In genomic region chr1:183101371-183101770, GRCm38 (mm10) we compare ENCODE assay signal across 23 mouse cellular contexts.
DNase-seq lines count a peak whose midpoint lies in the region; ATAC-seq and TF ChIP-seq lines count a peak whose summit lies in the region.
"Had no signal": no experiment of that assay in that cellular context is flagged by ENCODE, and none has a peak within 500 bp of the region (broad histone marks: within the 10 kb centered on the region; RNA-seq: fewer than 3 reads in every experiment).

No protein-coding gene starts in this region.

- H3K27me3 ChIP-seq in midbrain, embryonic 11.5 days (ENCODE audit: control insufficient read depth, insufficient read depth, low read length): no peaks in the 10 kb centered on the region
- H3K27me3 ChIP-seq in midbrain, postnatal 0 days (ENCODE audit: insufficient read depth, low read length): no peaks in the 10 kb centered on the region
- no peaks in the 10 kb centered on the region for H3K27me3 ChIP-seq in limb, embryonic 13.5 days
- H3K27me3 ChIP-seq in myocyte (ENCODE audit: control insufficient read depth, insufficient read depth, insufficient read length): no peaks in the 10 kb centered on the region
- no peaks in the 10 kb centered on the region for H3K27me3 ChIP-seq in forebrain, embryonic 14.5 days (replicated peaks; ENCODE audit: control insufficient read depth, insufficient read depth, low read length)
- H3K27me3 ChIP-seq in intestine, embryonic 15.5 days (replicated peaks): no peaks in the 10 kb centered on the region
- H3K27me3 ChIP-seq: CH12.LX; forebrain, embryonic 13.5 days; hindbrain, embryonic 12.5 days; hindbrain, embryonic 15.5 days; Patski had no signal

- DNase-seq in midbrain, embryonic 11.5 days (ENCODE audit: low spot score, missing footprints): peak; percentile 64
- no peak for DNase-seq in midbrain, postnatal 0 days (ENCODE audit: low spot score)
- DNase-seq in forebrain, embryonic 14.5 days (ENCODE audit: low spot score): no peak
- DNase-seq: adrenal gland, adult 2 months; adrenal gland, postnatal 14 days; B cell, adult 2 months; cerebellum, adult 11 months; cerebellum, adult 9-10 months; cerebellum, postnatal 14 days; forebrain, postnatal 0 days; gastrocnemius, postnatal 25 days; heart, adult 2 months had no signal

- WGBS in midbrain, embryonic 11.5 days: 83% methylated on average over 3 of the region's 3 CpGs
- WGBS in midbrain, postnatal 0 days: 84% methylated on average over 3 of the region's 3 CpGs
- 67% methylated on average over 3 of the region's 3 CpGs for WGBS in limb, embryonic 13.5 days
- WGBS in forebrain, embryonic 14.5 days: 87% methylated on average over 3 of the region's 3 CpGs
- WGBS in intestine, embryonic 15.5 days: 76% methylated on average over 3 of the region's 3 CpGs

- no peak for ATAC-seq in midbrain, embryonic 11.5 days (ENCODE audit: low FRiP score)
- no peak for ATAC-seq in midbrain, postnatal 0 days (ENCODE audit: low FRiP score)
- ATAC-seq in limb, embryonic 13.5 days (ENCODE audit: low FRiP score, low read depth): no peak
- no peak for ATAC-seq in forebrain, embryonic 14.5 days
- ATAC-seq in intestine, embryonic 15.5 days: no peak
- ATAC-seq: forebrain, embryonic 13.5 days; forebrain, postnatal 0 days; Patski had no signal

- no peak for TF ChIP-seq POLR2A in myocyte (IDR thresholded peaks at IDR 0.05; ENCODE audit: insufficient read length, low read depth)

- no peak overlapping the region for H3K27ac ChIP-seq in midbrain, embryonic 11.5 days (ENCODE audit: low read depth, low read length)
- H3K27ac ChIP-seq in midbrain, postnatal 0 days (ENCODE audit: low read depth, low read length): no peak overlapping the region
- peak overlapping the region; percentile 73; the same call in 1 of the 2 replicates for H3K27ac ChIP-seq in limb, embryonic 13.5 days
- H3K27ac ChIP-seq in forebrain, embryonic 14.5 days (ENCODE audit: low read depth, low read length): no peak overlapping the region
- H3K27ac ChIP-seq in intestine, embryonic 15.5 days: no peak overlapping the region
- H3K27ac ChIP-seq: forebrain, embryonic 10.5 days; forebrain, embryonic 13.5 days; heart, adult 2 months; hindbrain, embryonic 12.5 days; hindbrain, embryonic 15.5 days had no signal

- H3K9ac ChIP-seq in midbrain, embryonic 11.5 days (ENCODE audit: low read length): no peak overlapping the region
- no peak overlapping the region for H3K9ac ChIP-seq in midbrain, postnatal 0 days (replicated peaks; ENCODE audit: low read length, poor library complexity, severe bottlenecking)
- no peak overlapping the region for H3K9ac ChIP-seq in limb, embryonic 13.5 days
- no peak overlapping the region for H3K9ac ChIP-seq in forebrain, embryonic 14.5 days (ENCODE audit: low read length)
- no peak overlapping the region for H3K9ac ChIP-seq in intestine, embryonic 15.5 days
- H3K9ac ChIP-seq: forebrain, embryonic 13.5 days; forebrain, postnatal 0 days; hindbrain, embryonic 12.5 days; hindbrain, embryonic 15.5 days had no signal

- H3K4me3 ChIP-seq in midbrain, embryonic 11.5 days (ENCODE audit: low read depth, low read length): no peak overlapping the region
- H3K4me3 ChIP-seq in midbrain, postnatal 0 days (ENCODE audit: low read depth, low read length): no peak overlapping the region
- H3K4me3 ChIP-seq in limb, embryonic 13.5 days: no peak overlapping the region
- H3K4me3 ChIP-seq in myocyte: no peak overlapping the region
- no peak overlapping the region for H3K4me3 ChIP-seq in forebrain, embryonic 14.5 days (ENCODE audit: low read depth, low read length)
- H3K4me3 ChIP-seq in intestine, embryonic 15.5 days (replicated peaks): no peak overlapping the region
- H3K4me3 ChIP-seq: forebrain, embryonic 10.5 days; forebrain, embryonic 13.5 days; heart, adult 2 months; hindbrain, embryonic 12.5 days; hindbrain, embryonic 15.5 days had no signal

- TF ChIP-seq CTCF in midbrain, postnatal 0 days (IDR thresholded peaks at IDR 0.05): no peak

- no peak overlapping the region for H3ac ChIP-seq in myocyte (ENCODE audit: control insufficient read depth, insufficient read length)

- peaks cover 4% of the 10 kb centered on the region for H3K79me2 ChIP-seq in myocyte (ENCODE audit: control insufficient read depth, insufficient read depth)

- H3K4me2 ChIP-seq in midbrain, embryonic 11.5 days: no peak overlapping the region
- no peak overlapping the region for H3K4me2 ChIP-seq in midbrain, postnatal 0 days (ENCODE audit: low read depth, low read length, poor library complexity, severe bottlenecking)
- H3K4me2 ChIP-seq in limb, embryonic 13.5 days (replicated peaks): no peak overlapping the region
- no peak overlapping the region for H3K4me2 ChIP-seq in myocyte (ENCODE audit: low read depth)
- no peak overlapping the region for H3K4me2 ChIP-seq in forebrain, embryonic 14.5 days (ENCODE audit: low read length)
- H3K4me2 ChIP-seq in intestine, embryonic 15.5 days (replicated peaks): no peak overlapping the region
- H3K4me2 ChIP-seq: forebrain, embryonic 13.5 days; heart, embryonic 11.5 days; hindbrain, embryonic 12.5 days; hindbrain, embryonic 15.5 days had no signal

- no peaks in the 10 kb centered on the region for H3K9me3 ChIP-seq in midbrain, embryonic 11.5 days (ENCODE audit: control insufficient read depth, low read length)
- no peaks in the 10 kb centered on the region for H3K9me3 ChIP-seq in midbrain, postnatal 0 days (ENCODE audit: low read length)
- H3K9me3 ChIP-seq in limb, embryonic 13.5 days: no peaks in the 10 kb centered on the region
- no peaks in the 10 kb centered on the region for H3K9me3 ChIP-seq in forebrain, embryonic 14.5 days (replicated peaks; ENCODE audit: control insufficient read depth, low read length)
- H3K9me3 ChIP-seq in intestine, embryonic 15.5 days: no peaks in the 10 kb centered on the region
- H3K9me3 ChIP-seq: forebrain, embryonic 10.5 days; forebrain, embryonic 13.5 days; G1E; hindbrain, embryonic 12.5 days; hindbrain, embryonic 15.5 days had no signal

- H3K36me3 ChIP-seq in midbrain, embryonic 11.5 days (ENCODE audit: control insufficient read depth, insufficient read depth, low read length): no peaks in the 10 kb centered on the region
- 0 out of 2 replicates have a peak, but pooled peaks cover 3% of the 10 kb centered on the region for H3K36me3 ChIP-seq in midbrain, postnatal 0 days (ENCODE audit: insufficient read depth, low read length)
- peaks cover 37% of the 10 kb centered on the region for H3K36me3 ChIP-seq in limb, embryonic 13.5 days
- no peaks in the 10 kb centered on the region for H3K36me3 ChIP-seq in myocyte (ENCODE audit: control insufficient read depth, insufficient read depth)
- H3K36me3 ChIP-seq in forebrain, embryonic 14.5 days (ENCODE audit: control insufficient read depth, insufficient read depth, low read length): no peaks in the 10 kb centered on the region
- H3K36me3 ChIP-seq in intestine, embryonic 15.5 days: peaks cover 4% of the 10 kb centered on the region

- no peaks in the 10 kb centered on the region for H3K4me1 ChIP-seq in midbrain, embryonic 11.5 days (ENCODE audit: control insufficient read depth, insufficient read depth, low read length)
- no peaks in the 10 kb centered on the region for H3K4me1 ChIP-seq in midbrain, postnatal 0 days (ENCODE audit: insufficient read depth, low read length)
- peaks cover 50% of the 10 kb centered on the region for H3K4me1 ChIP-seq in limb, embryonic 13.5 days
- H3K4me1 ChIP-seq in forebrain, embryonic 14.5 days (ENCODE audit: control insufficient read depth, insufficient read depth, low read length): no peaks in the 10 kb centered on the region; the same call in 1 of the 2 replicates
- no peaks in the 10 kb centered on the region for H3K4me1 ChIP-seq in intestine, embryonic 15.5 days (replicated peaks)
- H3K4me1 ChIP-seq: forebrain, embryonic 13.5 days; hindbrain, embryonic 15.5 days had no signal

TF ChIP-seq in myocyte, 11 proteins besides CTCF, POLR2A, EP300 and RAD21:
- no peak for TF ChIP-seq CEBPB (IDR thresholded peaks at IDR 0.05; ENCODE audit: insufficient read depth, poor library complexity, severe bottlenecking)
- TF ChIP-seq TCF3 (IDR thresholded peaks at IDR 0.05; ENCODE audit: insufficient read length, low read depth): no peak
- peak in 1 of 3 experiments; percentile 16 for TF ChIP-seq MYOG (IDR thresholded peaks at IDR 0.05; ENCODE audit: control insufficient read depth in 1 of 3, insufficient read depth in 1 of 3, insufficient read length in 2 of 3, low read depth in 2 of 3)
- TF ChIP-seq SRF (IDR thresholded peaks at IDR 0.05; ENCODE audit: control insufficient read depth, insufficient read length, low read depth): no peak
- TF ChIP-seq POLR2AphosphoS2 (IDR thresholded peaks at IDR 0.05; ENCODE audit: insufficient read length, low read depth): no peak
- TF ChIP-seq USF1 (IDR thresholded peaks at IDR 0.05; ENCODE audit: low read depth): no peak
- TF ChIP-seq MYOD1 (IDR thresholded peaks at IDR 0.05; ENCODE audit: control insufficient read depth in 1 of 3, insufficient read length in 2 of 3, low read depth in 2 of 3): peak in 2 of 3 experiments; percentile 28 to 35
- TF ChIP-seq TCF12 (IDR thresholded peaks at IDR 0.05; ENCODE audit: insufficient read depth, poor library complexity, severe bottlenecking): no peak
- no peak for TF ChIP-seq MAX (IDR thresholded peaks at IDR 0.05; ENCODE audit: low read depth)
